Comparison of ENCODE assay signal across 14 mouse cellular contexts in genomic region chr17:87062639-87063038, GRCm38 (mm10). TPM values are rescaled to one million over a fixed set of nuclear protein-coding genes. Genes with fewer than 3 reads are reported as not detected.
DNase-seq lines count a peak whose midpoint lies in the region; ATAC-seq and TF ChIP-seq lines count a peak whose summit lies in the region.
"Had no signal": no experiment of that assay in that cellular context is flagged by ENCODE, and none has a peak within 500 bp of the region (broad histone marks: within the 10 kb centered on the region; RNA-seq: fewer than 3 reads in every experiment).

No protein-coding gene starts in this region.

- no peaks in the 10 kb centered on the region for H3K9me3 ChIP-seq in E14TG2a.4 (ENCODE audit: low read length)
- no peaks in the 10 kb centered on the region for H3K9me3 ChIP-seq in intestine, embryonic 16.5 days (ENCODE audit: control insufficient read depth, low read length)
- H3K9me3 ChIP-seq: embryonic facial prominence, embryonic 13.5 days; forebrain, embryonic 15.5 days; heart, embryonic 15.5 days had no signal

- no peak for TF ChIP-seq CTCF in E14TG2a.4 (conservative IDR thresholded peaks at IDR 0.05; ENCODE audit: low read length)

- 75% methylated on average over 9 of the region's 9 CpGs for WGBS in intestine, embryonic 16.5 days

- H3K27ac ChIP-seq in intestine, embryonic 16.5 days (ENCODE audit: low read length), result no peak overlapping the region
- H3K27ac ChIP-seq: embryonic facial prominence, embryonic 13.5 days; forebrain, embryonic 15.5 days; heart, embryonic 15.5 days; macrophage had no signal

- peaks cover 9% of the 10 kb centered on the region; the same call in 1 of the 2 replicates for H3K27me3 ChIP-seq in E14TG2a.4 (ENCODE audit: insufficient read depth, low read length)
- no peaks in the 10 kb centered on the region for H3K27me3 ChIP-seq in intestine, embryonic 16.5 days (replicated peaks; ENCODE audit: control insufficient read depth, insufficient read depth, low read length)
- H3K27me3 ChIP-seq: embryonic facial prominence, embryonic 13.5 days; forebrain, embryonic 15.5 days; heart, embryonic 15.5 days had no signal

- H3K4me2 ChIP-seq in intestine, embryonic 16.5 days (ENCODE audit: low read depth, low read length), result no peak overlapping the region
- H3K4me2 ChIP-seq: embryonic facial prominence, embryonic 13.5 days; forebrain, embryonic 15.5 days; heart, embryonic 15.5 days had no signal

- H3K36me3 ChIP-seq in E14TG2a.4 (ENCODE audit: insufficient read depth, low read length), result no peaks in the 10 kb centered on the region
- H3K36me3 ChIP-seq in intestine, embryonic 16.5 days (ENCODE audit: control insufficient read depth, insufficient read depth, low read length), result no peaks in the 10 kb centered on the region
- H3K36me3 ChIP-seq: embryonic facial prominence, embryonic 13.5 days; forebrain, embryonic 15.5 days; heart, embryonic 15.5 days had no signal

- peak; percentile 16 for DNase-seq in cerebellum, adult 11 months
- DNase-seq in cerebellum, adult 9-11 months, result peak; percentile 45
- DNase-seq in kidney, postnatal 14 days, result peak; percentile 63
- DNase-seq in embryo, embryonic 10.5 days (ENCODE audit: low spot score), result no peak
- no peak for DNase-seq in thymus, postnatal 25 days
- DNase-seq: B cell, adult 2 months; retina, postnatal 1 day had no signal

- no peak overlapping the region for H3K9ac ChIP-seq in intestine, embryonic 16.5 days (ENCODE audit: low read depth, low read length)
- H3K9ac ChIP-seq: embryonic facial prominence, embryonic 13.5 days; forebrain, embryonic 15.5 days; heart, embryonic 15.5 days had no signal

- peak overlapping the region; percentile 69 for H3K4me3 ChIP-seq in E14TG2a.4 (replicated peaks; ENCODE audit: low read length)
- H3K4me3 ChIP-seq in intestine, embryonic 16.5 days (ENCODE audit: low read length), result no peak overlapping the region
- H3K4me3 ChIP-seq: embryonic facial prominence, embryonic 13.5 days; forebrain, embryonic 15.5 days; heart, embryonic 15.5 days had no signal

- peaks cover 13% of the 10 kb centered on the region for H3K4me1 ChIP-seq in E14TG2a.4 (replicated peaks; ENCODE audit: low read depth, low read length)
- no peaks in the 10 kb centered on the region for H3K4me1 ChIP-seq in intestine, embryonic 16.5 days (ENCODE audit: control insufficient read depth, insufficient read depth, low read length)

- ATAC-seq in cerebellum, adult (ENCODE audit: insufficient number of reproducible peaks, low FRiP score, low TSS enrichment), result no peak
- no peak for ATAC-seq in intestine, embryonic 16.5 days
- ATAC-seq: forebrain, embryonic 15.5 days had no signal

RNA-seq across cellular contexts. Expression of gene Cript, which starts 37.3 kb away (rescaled TPM):
- polyA plus RNA-seq in intestine, embryonic 16.5 days (2015; fragmentation: Nextera tagmentation; extraction: Ambion mirVana), result 129 and 132 TPM in 2 replicates

RNA-seq across cellular contexts. Expression of gene Pigf, which starts 37.4 kb away (rescaled TPM):
- 51.4 and 56.1 TPM in 2 replicates for polyA plus RNA-seq in intestine, embryonic 16.5 days (2015; fragmentation: Nextera tagmentation; extraction: Ambion mirVana)

RNA-seq across cellular contexts. Expression of gene Socs5, which starts 44.8 kb away (rescaled TPM):
- 5.3 and 5.9 TPM in 2 replicates for polyA plus RNA-seq in intestine, embryonic 16.5 days (2015; fragmentation: Nextera tagmentation; extraction: Ambion mirVana)

Comparison
In these comparisons a context has a peak if more than half of its experiments do, and no peak if none do; other contexts are left out.
1. DNase-seq: peak in cerebellum, adult 11 months (single experiment), cerebellum, adult 9-11 months (single experiment) and kidney, postnatal 14 days (single experiment); none in embryo, embryonic 10.5 days (single experiment) and thymus, postnatal 25 days (single experiment).